ENCODE assay signal across 19 mouse cellular contexts in the genomic region with DNA sequence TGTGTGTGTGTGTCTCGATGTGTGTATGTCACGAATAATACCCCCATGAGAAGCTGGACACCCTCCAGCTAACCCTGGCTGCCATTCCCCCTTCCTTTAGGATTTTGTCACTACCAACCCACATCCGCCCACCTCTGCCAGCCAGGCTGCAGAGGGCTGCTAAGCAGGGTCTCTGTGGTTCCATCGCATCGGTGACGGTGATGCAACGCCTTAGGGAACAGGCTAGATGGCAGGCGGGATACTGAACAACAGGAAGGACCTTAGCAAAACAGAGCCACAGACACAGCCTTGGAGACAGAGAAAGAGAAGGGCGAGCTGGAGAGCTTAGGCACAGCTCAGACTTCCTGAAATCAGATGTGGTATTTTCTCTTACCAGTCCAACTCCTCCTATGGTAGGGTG. TPM values are rescaled to one million over a fixed set of nuclear protein-coding genes. Genes with fewer than 3 reads are reported as not detected.
DNase-seq lines count a peak whose midpoint lies in the region; ATAC-seq and TF ChIP-seq lines count a peak whose summit lies in the region.
"Had no signal": no experiment of that assay in that cellular context is flagged by ENCODE, and none has a peak within 500 bp of the region (broad histone marks: within the 10 kb centered on the region; RNA-seq: fewer than 3 reads in every experiment).

No protein-coding gene starts in this region.

- DNase-seq in frontal cortex, postnatal 25 days (ENCODE audit: low spot score in 2 of 2): no peak
- DNase-seq in left cerebral cortex, adult 2 months (ENCODE audit: extremely low spot score in 1 of 2, low spot score in 2 of 2): peak in 1 of 2 experiments; percentile 48
- DNase-seq in left cerebral cortex, postnatal 14 days (ENCODE audit: low spot score in 2 of 2): no peak
- peak; percentile 38 to 39 for DNase-seq in cerebellum, postnatal 10 days
- no peak for DNase-seq in adrenal gland, postnatal 4 days (ENCODE audit: low spot score in 2 of 2)
- DNase-seq in forebrain, embryonic 11.5 days (ENCODE audit: low spot score): no peak
- DNase-seq: heart, postnatal 4 days; kidney, adult 18-20 months; kidney, postnatal 36 days; lung, adult 18-20 months; thymus, adult 18-20 months had no signal

- H3K27ac ChIP-seq in left cerebral cortex, adult 2 months: peak overlapping the region; percentile 87
- H3K27ac ChIP-seq in forebrain, embryonic 11.5 days (ENCODE audit: low read depth, low read length): no peak overlapping the region
- H3K27ac ChIP-seq: forebrain, embryonic 12.5 days; heart, embryonic 13.5 days; limb, embryonic 15.5 days; midbrain, embryonic 15.5 days; neural tube, embryonic 12.5 days had no signal

- intact Hi-C loops in left cerebral cortex, adult 2 months (cut with DNase I): no loop called here
- intact Hi-C loops in left cerebral cortex, postnatal 14 days (cut with DNase I): no loop called here

- H3K4me3 ChIP-seq in left cerebral cortex, adult 2 months: peak overlapping the region; percentile 23; the same call in 1 of the 2 replicates
- peak overlapping the region; percentile 61 for H3K4me3 ChIP-seq in E14TG2a.4 (replicated peaks; ENCODE audit: low read length)
- H3K4me3 ChIP-seq in forebrain, embryonic 11.5 days (ENCODE audit: low read depth, low read length): no peak overlapping the region
- H3K4me3 ChIP-seq: forebrain, embryonic 12.5 days; heart, embryonic 13.5 days; limb, embryonic 15.5 days; neural tube, embryonic 12.5 days had no signal

- peaks cover 6% of the 10 kb centered on the region; the same call in 1 of the 2 replicates for H3K9me3 ChIP-seq in E14TG2a.4 (ENCODE audit: low read length)
- no peaks in the 10 kb centered on the region for H3K9me3 ChIP-seq in forebrain, embryonic 11.5 days (ENCODE audit: control insufficient read depth, low read length)
- H3K9me3 ChIP-seq: forebrain, embryonic 12.5 days; heart, embryonic 13.5 days; limb, embryonic 15.5 days; midbrain, embryonic 15.5 days; neural tube, embryonic 12.5 days had no signal

- H3K4me1 ChIP-seq in E14TG2a.4 (replicated peaks; ENCODE audit: low read depth, low read length): peaks cover 81% of the 10 kb centered on the region
- peaks cover 4% of the 10 kb centered on the region; the same call in 1 of the 2 replicates for H3K4me1 ChIP-seq in forebrain, embryonic 11.5 days (replicated peaks; ENCODE audit: control insufficient read depth, insufficient read depth, low read length)
- H3K4me1 ChIP-seq: heart, embryonic 13.5 days; limb, embryonic 15.5 days; neural tube, embryonic 12.5 days had no signal

- 48% methylated on average over 9 of the region's 9 CpGs for WGBS in forebrain, embryonic 11.5 days

- TF ChIP-seq CTCF in left cerebral cortex, adult 2 months (IDR thresholded peaks at IDR 0.05): no peak
- no peak for TF ChIP-seq CTCF in E14TG2a.4 (conservative IDR thresholded peaks at IDR 0.05; ENCODE audit: low read length)

- ATAC-seq in frontal cortex, adult (ENCODE audit: low TSS enrichment): peak; percentile 8; the same call in 1 of the 2 replicates
- no peak for ATAC-seq in forebrain, embryonic 11.5 days (replicated peaks; ENCODE audit: low FRiP score)
- ATAC-seq: Patski had no signal

- H3K4me2 ChIP-seq in forebrain, embryonic 11.5 days (ENCODE audit: low read depth, low read length, severe bottlenecking): no peak overlapping the region
- H3K4me2 ChIP-seq: heart, embryonic 13.5 days; limb, embryonic 15.5 days; neural tube, embryonic 12.5 days had no signal

- H3K27me3 ChIP-seq in E14TG2a.4 (ENCODE audit: insufficient read depth, low read length): no peaks in the 10 kb centered on the region
- H3K27me3 ChIP-seq in forebrain, embryonic 11.5 days (ENCODE audit: control insufficient read depth, insufficient read depth, low read length): peaks cover 5% of the 10 kb centered on the region; the same call in 1 of the 2 replicates
- H3K27me3 ChIP-seq: midbrain, embryonic 15.5 days had no signal

- H3K9ac ChIP-seq in forebrain, embryonic 11.5 days (ENCODE audit: low read length): no peak overlapping the region
- H3K9ac ChIP-seq: forebrain, embryonic 12.5 days; heart, embryonic 13.5 days; limb, embryonic 15.5 days; midbrain, embryonic 15.5 days; neural tube, embryonic 12.5 days had no signal

- H3K36me3 ChIP-seq in E14TG2a.4 (ENCODE audit: insufficient read depth, low read length): peaks cover 13% of the 10 kb centered on the region
- no peaks in the 10 kb centered on the region for H3K36me3 ChIP-seq in forebrain, embryonic 11.5 days (ENCODE audit: control insufficient read depth, insufficient read depth, low read length)
- H3K36me3 ChIP-seq: forebrain, embryonic 12.5 days; heart, embryonic 13.5 days; limb, embryonic 15.5 days; midbrain, embryonic 15.5 days; neural tube, embryonic 12.5 days had no signal

RNA-seq across cellular contexts. Expression of gene Dlgap3, which starts 9.7 kb away (rescaled TPM):
- 100 to 1,000 TPM; 372 to 403 TPM for total RNA-seq in left cerebral cortex, adult 2 months (2021)
- total RNA-seq in left cerebral cortex, postnatal 14 days (2021): 100 to 1,000 TPM; 401 to 410 TPM
- 10 to 100 TPM; 14.8 to 16.1 TPM for total RNA-seq in adrenal gland, postnatal 4 days (2021)
- 3.1 and 4.2 TPM in 2 replicates for polyA plus RNA-seq in forebrain, embryonic 11.5 days (2014; fragmentation: Nextera tagmentation; extraction: Ambion mirVana)

RNA-seq across cellular contexts. Expression of gene Tmem35b, which starts 55.2 kb away (rescaled TPM):
- 1 to 10 TPM; 4.1 to 4.2 TPM for total RNA-seq in left cerebral cortex, adult 2 months (2021)
- 1 to 10 TPM; 3.8 to 4.0 TPM for total RNA-seq in left cerebral cortex, postnatal 14 days (2021)
- 10 to 100 TPM; 12.8 to 18.1 TPM for total RNA-seq in adrenal gland, postnatal 4 days (2021)
- polyA plus RNA-seq in forebrain, embryonic 11.5 days (2014; fragmentation: Nextera tagmentation; extraction: Ambion mirVana): 11.8 and 12.6 TPM in 2 replicates

Comparison
In these comparisons a context has a peak if more than half of its experiments do, and no peak if none do; other contexts are left out.
1. DNase-seq: peak in cerebellum, postnatal 10 days (2 of 2); none in frontal cortex, postnatal 25 days (0 of 2), left cerebral cortex, postnatal 14 days (0 of 2), adrenal gland, postnatal 4 days (0 of 2) and forebrain, embryonic 11.5 days (single experiment).
2. RNA of gene Dlgap3, which starts 9.7 kb away (total RNA-seq): 401 to 410 TPM in left cerebral cortex, postnatal 14 days and 372 to 403 TPM in left cerebral cortex, adult 2 months; 14.8 to 16.1 TPM in adrenal gland, postnatal 4 days; every median in the first group is over 10 times any median in the second.